Mouse (Mus musculus) kidney, adult 8-10 months (tissue): ENCODE measurements at regions not wholly inside any gene's neighbourhood (a gene's known extent, or its start where the extent isn't known, plus 50 kb on each side); places are given as distances from the start of the nearest gene placed in this dataset.
A peak's percentile ranks its signal among the peaks of the same experiment; 100 is the strongest.

Experiments
- DNase-seq, 2 experiments: peaks; one replicate each; pipeline ENCODE4 v3.0.0; 2022

GRCm38 (mm10) chr4:101340741-101341140 lies 75.7 kb upstream of the Jak1 start:
- no peak for DNase-seq

GRCm38 (mm10) chr4:101338211-101338610 lies 73.1 kb upstream of the Jak1 start:
- no peak for DNase-seq

GRCm38 (mm10) chr4:101336811-101337210 lies 71.7 kb upstream of the Jak1 start:
- no peak for DNase-seq

- DNase-seq = no peak
Observed at GRCm38 (mm10) chr4:101336371-101336770, 71.3 kb upstream of the Jak1 start.

- DNase-seq = no peak
Observed at GRCm38 (mm10) chr4:101333868-101334267, 68.8 kb upstream of the Jak1 start.

GRCm38 (mm10) chr4:101333036-101333435 lies 68.0 kb upstream of the Jak1 start:
- peak; percentile 40 to 64 for DNase-seq

GRCm38 (mm10) chr4:101331231-101331630 lies 66.1 kb upstream of the Jak1 start:
- no peak for DNase-seq

GRCm38 (mm10) chr4:101329060-101329459 lies 64.0 kb upstream of the Jak1 start:
- DNase-seq = no peak

- no peak for DNase-seq
Observed at GRCm38 (mm10) chr4:101326067-101326466, 61.0 kb upstream of the Jak1 start.

- no peak for DNase-seq
Observed at GRCm38 (mm10) chr4:101321731-101322130, 56.6 kb upstream of the Jak1 start.

- peak in 1 of 2 experiments; percentile 66 for DNase-seq
Observed at GRCm38 (mm10) chr4:101320587-101320986, 55.5 kb upstream of the Jak1 start.

- DNase-seq = no peak
Observed at GRCm38 (mm10) chr4:101319681-101320220, 54.7 kb upstream of the Jak1 start.

- no peak for DNase-seq
Observed at GRCm38 (mm10) chr4:101318836-101319235, 53.8 kb upstream of the Jak1 start.

GRCm38 (mm10) chr4:101316061-101316460 lies 51.0 kb upstream of the Jak1 start:
- no peak for DNase-seq
